Mouse (Mus musculus) cerebellum, adult 2 months (tissue): ENCODE measurements around the gene Ccr7.

Source experiments
- CTCF ChIP-seq: fragments of 200-500 bp; IDR thresholded peaks from 2 replicates; pipeline ENCODE4 v1.5.1; 2011; ENCODE audit warnings: low read depth, mild to moderate bottlenecking, control low read depth, low read length, moderate library complexity, borderline replicate concordance; ENCODE audit not compliant: insufficient read depth
- POLR2A ChIP-seq: fragments of 200-500 bp; IDR thresholded peaks from 2 replicates; pipeline ENCODE4 v1.6.1; 2011; ENCODE audit warnings: low read length, control low read depth, borderline replicate concordance; ENCODE audit not compliant: insufficient read depth

DNA sequence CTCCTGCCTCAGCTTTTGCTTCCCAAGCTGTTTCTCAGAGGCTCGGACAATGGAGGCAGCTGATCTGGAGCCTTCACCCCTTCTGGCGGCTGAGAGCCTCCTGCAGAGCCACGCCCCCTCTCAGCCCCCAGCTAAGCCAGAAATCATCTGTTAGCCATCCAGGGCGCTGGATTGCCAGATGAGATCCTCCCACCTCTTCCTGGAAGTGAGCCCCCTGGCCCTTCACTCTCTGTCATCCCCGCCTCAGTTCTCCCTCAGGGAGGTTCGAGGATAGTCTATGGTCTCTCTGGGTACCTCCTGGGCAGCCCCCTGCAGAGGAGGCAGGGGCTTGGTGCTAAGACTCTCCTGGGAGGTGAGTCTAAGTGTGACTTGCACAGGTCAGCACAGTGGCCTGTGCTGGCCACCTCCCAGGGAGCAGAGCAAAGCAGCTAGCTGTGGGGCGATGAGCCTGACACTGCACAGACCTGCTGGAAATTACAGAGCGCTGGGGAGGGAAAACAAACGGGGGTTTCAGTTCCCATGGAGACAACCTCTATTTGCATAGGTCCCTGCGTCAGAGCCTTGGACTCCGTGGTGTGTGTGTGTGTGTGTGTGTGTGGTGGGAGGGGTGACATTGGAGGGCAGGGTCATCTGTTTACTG lies 22.7 kb downstream of the Ccr7 start:
- TF ChIP-seq CTCF (no peak), POLR2A (no peak)
